Mouse (Mus musculus) cerebellum, adult 2 months (tissue): Measurements from ENCODE around the gene Pecr.

ENCODE experiments used
- CTCF ChIP-seq: fragments of 200-500 bp; IDR thresholded peaks from 2 replicates; pipeline ENCODE4 v1.5.1; 2011; ENCODE audit warnings: low read depth, mild to moderate bottlenecking, control low read depth, low read length, moderate library complexity, borderline replicate concordance; ENCODE audit not compliant: insufficient read depth
- POLR2A ChIP-seq: fragments of 200-500 bp; IDR thresholded peaks from 2 replicates; pipeline ENCODE4 v1.6.1; 2011; ENCODE audit warnings: low read length, control low read depth, borderline replicate concordance; ENCODE audit not compliant: insufficient read depth

GRCm38 (mm10) chr1:72313399-72314039 is 29.4 kb upstream of the Pecr start:
- TF ChIP-seq CTCF (no peak), POLR2A (no peak)
